Mouse (Mus musculus): ENCODE results near the gene Zfp384. TPM values are rescaled to one million over a fixed set of nuclear protein-coding genes. Genes with fewer than 3 reads are reported as not detected.

The Zfp384 gene
- polyA plus RNA-seq (2015; fragmentation: Nextera tagmentation; extraction: Ambion mirVana) = 16.1 and 17.8 TPM in 2 replicates

- ATAC-seq (replicated peaks; ENCODE audit: low FRiP score) = no peak
- WGBS = 0% methylated on average over 3 of the region's 3 CpGs
- peak within 1 kb of the TSS; percentile 92 for H3K9ac ChIP-seq
- peaks cover 30% of the 10 kb centered on the region for H3K4me1 ChIP-seq
- peak within 1 kb of the TSS; percentile 81 for H3K4me2 ChIP-seq
- H3K9me3 ChIP-seq (replicated peaks) = no peaks in the 10 kb centered on the region
- H3K27me3 ChIP-seq = no peaks in the 10 kb centered on the region
- H3K36me3 ChIP-seq = peaks cover 30% of the 10 kb centered on the region
- H3K27ac ChIP-seq = peak within 1 kb of the TSS; percentile 99
- peak within 1 kb of the TSS; percentile 85 for H3K4me3 ChIP-seq (replicated peaks)
These were observed at the start of gene Zfp384 for GRCm38 (mm10) chr6:125009129-125009180. TSS of gene Zfp384 (plus strand) at chr6:125009145.

DNA sequence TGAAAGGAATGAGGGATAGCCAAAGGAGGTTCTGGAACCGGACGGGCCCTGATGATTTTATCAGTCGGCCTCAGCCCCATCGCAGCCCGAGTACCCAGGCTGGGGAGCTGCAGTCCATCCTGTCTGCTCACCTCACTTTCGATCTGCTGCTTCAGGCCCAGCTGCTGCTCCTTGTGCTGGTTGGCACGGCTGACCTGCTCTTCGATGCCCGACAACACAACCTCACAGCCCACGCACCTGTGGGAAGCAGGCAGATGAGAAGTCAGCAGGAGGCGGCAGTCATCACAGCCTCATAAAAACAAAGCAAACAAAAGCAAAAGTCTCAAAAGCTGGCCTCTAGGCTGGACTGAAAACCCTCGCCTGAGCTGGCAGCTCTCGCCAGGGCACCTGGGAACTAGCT lies 49.0 kb upstream of the Zfp384 start:
- Histone ChIP-seq H3K4me1 (peaks cover 9% of the 10 kb centered on the region), H3K27ac (no peak overlapping the region), H3K9ac (no peak overlapping the region), H3K4me2 (no peak overlapping the region), H3K36me3 (peaks cover 81% of the 10 kb centered on the region), H3K9me3 (replicated peaks) (no peaks in the 10 kb centered on the region), H3K27me3 (no peaks in the 10 kb centered on the region), H3K4me3 (replicated peaks) (no peak overlapping the region)
- no peak for ATAC-seq (replicated peaks; ENCODE audit: low FRiP score)
- 85% methylated on average over 13 of the region's 13 CpGs for WGBS

GRCm38 (mm10) chr6:124961021-124961420 lies 47.9 kb upstream of the Zfp384 start:
- Histone ChIP-seq H3K27ac (no peak overlapping the region), H3K9me3 (replicated peaks) (no peaks in the 10 kb centered on the region), H3K4me3 (replicated peaks) (no peak overlapping the region), H3K27me3 (no peaks in the 10 kb centered on the region), H3K9ac (no peak overlapping the region), H3K4me1 (peaks cover 10% of the 10 kb centered on the region), H3K36me3 (peaks cover 73% of the 10 kb centered on the region), H3K4me2 (no peak overlapping the region)
- ATAC-seq (replicated peaks; ENCODE audit: low FRiP score) = no peak
- 94% methylated on average over 12 of the region's 12 CpGs for WGBS

DNA sequence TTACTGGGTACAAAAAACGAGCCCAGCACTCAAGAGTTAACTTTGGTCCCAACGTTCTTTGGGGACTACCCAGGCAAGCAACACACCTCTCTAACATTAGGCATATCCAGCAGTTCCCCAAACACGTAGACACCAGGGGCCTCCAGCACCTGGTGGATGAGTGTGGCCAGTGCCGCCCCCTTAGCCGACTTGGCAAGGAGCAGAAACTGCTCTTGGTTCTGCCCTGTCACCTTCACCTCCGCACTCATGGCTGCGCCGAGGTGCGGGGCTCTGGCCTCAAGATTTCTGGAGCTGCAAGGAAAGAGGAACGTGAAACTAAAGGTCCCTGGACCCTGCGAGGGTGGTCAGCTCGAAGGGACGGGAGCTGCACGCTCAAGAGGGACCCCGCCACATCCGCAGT lies 44.3 kb upstream of the Zfp384 start:
- Histone ChIP-seq H3K4me3 (replicated peaks) (peak overlapping the region; percentile 72), H3K4me2 (peak overlapping the region; percentile 85), H3K27me3 (no peaks in the 10 kb centered on the region), H3K36me3 (peaks cover 46% of the 10 kb centered on the region), H3K4me1 (peaks cover 17% of the 10 kb centered on the region), H3K27ac (peak overlapping the region; percentile 94), H3K9ac (peak overlapping the region; percentile 95), H3K9me3 (replicated peaks) (no peaks in the 10 kb centered on the region)
- WGBS = 28% methylated on average over 16 of the region's 16 CpGs
- ATAC-seq (replicated peaks; ENCODE audit: low FRiP score) = peak; percentile 31

GRCm38 (mm10) chr6:124965088-124965719 lies 43.7 kb upstream of the Zfp384 start, which contains the start of gene Cops7a:
TSS of gene Cops7a (minus strand) at chr6:124965538.
- Histone ChIP-seq H3K9me3 (replicated peaks) (no peaks in the 10 kb centered on the region), H3K9ac (peak within 1 kb of the TSS; percentile 95), H3K4me3 (replicated peaks) (peak within 1 kb of the TSS; percentile 72), H3K4me2 (peak within 1 kb of the TSS; percentile 85), H3K4me1 (peaks cover 17% of the 10 kb centered on the region), H3K36me3 (peaks cover 40% of the 10 kb centered on the region), H3K27ac (peak within 1 kb of the TSS; percentile 94), H3K27me3 (no peaks in the 10 kb centered on the region)
- under 1% methylated on average over 68 of the region's 68 CpGs for WGBS
- peak; percentile 96 for ATAC-seq (replicated peaks; ENCODE audit: low FRiP score)

DNA sequence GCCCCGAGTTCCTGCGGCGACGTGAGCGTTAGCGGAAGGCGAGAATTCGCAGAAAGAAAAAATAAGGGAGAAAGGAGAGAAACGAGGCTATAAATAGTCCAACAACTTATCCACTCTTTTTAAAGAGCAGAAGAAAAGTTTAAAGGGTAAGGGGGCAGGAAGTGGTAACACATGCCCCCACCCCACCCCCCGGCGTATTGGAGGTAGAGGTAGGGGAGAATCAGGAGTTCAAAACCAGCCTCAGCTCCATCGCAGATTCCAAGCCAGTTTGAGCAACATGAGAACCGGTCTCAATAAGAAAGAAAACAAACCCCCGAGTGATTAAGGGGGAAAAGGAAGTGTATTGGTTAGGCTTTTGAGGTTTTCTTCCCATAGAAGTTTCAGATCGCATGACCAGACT lies 43.2 kb upstream of the Zfp384 start:
- peak overlapping the region; percentile 95 for H3K9ac ChIP-seq
- peaks cover 17% of the 10 kb centered on the region for H3K4me1 ChIP-seq
- H3K4me2 ChIP-seq = peak overlapping the region; percentile 85
- peak overlapping the region; percentile 72 for H3K4me3 ChIP-seq (replicated peaks)
- ATAC-seq (replicated peaks; ENCODE audit: low FRiP score) = no peak
- H3K9me3 ChIP-seq (replicated peaks) = no peaks in the 10 kb centered on the region
- WGBS = 12% methylated on average over 15 of the region's 15 CpGs
- H3K27me3 ChIP-seq = no peaks in the 10 kb centered on the region
- H3K36me3 ChIP-seq = peaks cover 35% of the 10 kb centered on the region
- peak overlapping the region; percentile 94 for H3K27ac ChIP-seq

DNA sequence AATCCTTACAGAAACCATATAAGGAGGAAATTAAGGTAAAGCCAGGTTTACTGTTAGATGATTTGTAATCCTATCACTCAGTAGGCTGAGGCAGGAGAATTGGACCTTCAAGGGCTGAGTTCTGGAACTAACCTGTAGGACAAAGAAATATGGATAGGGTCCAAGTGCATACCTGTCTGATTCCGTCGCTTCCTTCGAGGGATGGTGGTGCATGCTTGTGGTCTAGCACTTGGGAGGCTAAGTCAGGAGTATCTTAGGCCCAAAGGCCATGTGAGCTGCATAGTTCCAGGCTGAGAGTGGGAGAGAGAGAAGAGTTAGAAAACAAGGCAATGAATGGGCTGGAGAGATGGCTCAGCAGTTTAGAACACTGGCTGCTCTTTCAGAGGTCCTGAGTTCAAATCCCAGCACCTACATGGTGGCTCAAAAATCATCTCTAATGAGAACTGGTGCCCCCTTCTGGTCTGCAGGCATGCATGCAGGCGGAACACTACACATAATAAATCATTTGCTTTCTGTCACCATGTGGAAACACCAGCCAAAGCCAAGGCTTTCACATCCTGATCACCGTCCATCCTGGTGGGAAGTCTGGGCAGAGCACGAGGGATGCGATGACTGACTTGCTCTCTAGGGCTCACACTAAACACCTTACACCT lies 42.4 kb upstream of the Zfp384 start:
- H3K4me3 ChIP-seq (replicated peaks) = peak overlapping the region; percentile 72
- H3K4me1 ChIP-seq = peaks cover 17% of the 10 kb centered on the region
- whole genome bisulfite sequencing = 96% methylated on average over 7 of the region's 7 CpGs
- H3K27ac ChIP-seq = no peak overlapping the region
- no peaks in the 10 kb centered on the region for H3K27me3 ChIP-seq
- peaks cover 26% of the 10 kb centered on the region for H3K36me3 ChIP-seq
- H3K9ac ChIP-seq = 0 out of 2 replicates have a peak overlapping the region, but pooled peaks have one; percentile 95
- no peak for ATAC-seq (replicated peaks; ENCODE audit: low FRiP score)
- peak overlapping the region; percentile 85 for H3K4me2 ChIP-seq
- H3K9me3 ChIP-seq (replicated peaks) = no peaks in the 10 kb centered on the region

- Histone ChIP-seq H3K4me3 (replicated peaks) (no peak overlapping the region), H3K36me3 (peaks cover 16% of the 10 kb centered on the region), H3K4me2 (no peak overlapping the region), H3K27me3 (no peaks in the 10 kb centered on the region), H3K4me1 (peaks cover 17% of the 10 kb centered on the region), H3K9ac (no peak overlapping the region), H3K27ac (no peak overlapping the region), H3K9me3 (replicated peaks) (no peaks in the 10 kb centered on the region)
- no peak for ATAC-seq (replicated peaks; ENCODE audit: low FRiP score)
- 74% methylated on average over 4 of the region's 4 CpGs for WGBS
These were observed 41.2 kb upstream of the Zfp384 start for GRCm38 (mm10) chr6:124967766-124968165.

- H3K4me3 ChIP-seq (replicated peaks) = no peak overlapping the region
- H3K36me3 ChIP-seq = no peaks in the 10 kb centered on the region
- H3K27ac ChIP-seq = no peak overlapping the region
- H3K4me1 ChIP-seq = peaks cover 18% of the 10 kb centered on the region
- WGBS = 30% methylated on average over 4 of the region's 4 CpGs
- peaks cover 54% of the 10 kb centered on the region for H3K27me3 ChIP-seq
- H3K9ac ChIP-seq = no peak overlapping the region
- ATAC-seq (replicated peaks; ENCODE audit: low FRiP score) = no peak
- peaks cover 5% of the 10 kb centered on the region; the same call in 1 of the 2 replicates for H3K9me3 ChIP-seq (replicated peaks)
- H3K4me2 ChIP-seq = no peak overlapping the region
These were observed 16.7 kb upstream of the Zfp384 start for GRCm38 (mm10) chr6:124992241-124992640.

DNA sequence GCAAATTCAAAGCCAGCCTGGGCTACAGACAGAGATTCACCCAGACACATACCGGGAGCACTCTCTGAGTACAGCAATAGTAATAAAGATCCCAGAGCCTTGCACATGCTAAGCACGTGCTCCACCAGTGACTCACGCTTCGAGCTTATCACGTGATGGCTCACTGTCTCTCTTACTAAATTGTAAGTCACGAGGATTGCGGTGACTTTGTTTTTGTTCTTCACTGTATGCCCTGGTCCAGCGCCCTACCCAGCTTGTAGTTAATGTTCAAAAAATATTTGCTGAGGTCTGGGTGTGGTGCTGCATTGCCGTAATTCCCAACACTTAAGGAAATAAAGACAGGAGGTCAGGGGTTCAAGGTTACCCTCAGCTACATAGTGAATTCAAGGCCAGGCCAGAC lies 15.6 kb upstream of the Zfp384 start:
- ATAC-seq (replicated peaks; ENCODE audit: low FRiP score) = no peak
- no peak overlapping the region for H3K4me2 ChIP-seq
- peaks cover 65% of the 10 kb centered on the region for H3K27me3 ChIP-seq
- no peak overlapping the region for H3K9ac ChIP-seq
- peaks cover 29% of the 10 kb centered on the region for H3K4me1 ChIP-seq
- no peak overlapping the region for H3K4me3 ChIP-seq (replicated peaks)
- H3K36me3 ChIP-seq = no peaks in the 10 kb centered on the region
- WGBS = 75% methylated on average over 9 of the region's 9 CpGs
- no peak overlapping the region for H3K27ac ChIP-seq
- peaks cover 5% of the 10 kb centered on the region; the same call in 1 of the 2 replicates for H3K9me3 ChIP-seq (replicated peaks)

DNA sequence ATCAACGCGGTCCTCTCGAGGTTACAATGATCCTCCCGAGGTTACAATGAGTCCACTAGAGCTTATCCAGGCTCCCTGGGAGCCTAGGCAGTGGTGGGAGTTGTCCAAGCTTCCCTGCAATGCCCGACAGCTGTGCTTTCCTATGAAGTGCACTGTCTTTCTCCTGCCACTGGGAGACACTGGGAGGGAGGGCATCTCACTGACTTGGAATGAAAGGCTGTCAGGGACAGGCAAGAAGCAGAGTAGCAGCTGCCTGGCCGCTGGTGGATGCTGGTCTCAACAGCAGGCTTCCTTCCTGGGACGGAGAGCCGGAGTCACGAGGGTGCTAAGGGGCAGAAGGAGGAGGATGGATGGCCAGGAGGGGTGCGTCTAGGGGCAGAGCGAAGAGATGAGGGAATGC lies 15.1 kb upstream of the Zfp384 start:
- Histone ChIP-seq H3K9ac (no peak overlapping the region), H3K27me3 (peaks cover 70% of the 10 kb centered on the region), H3K4me3 (replicated peaks) (no peak overlapping the region), H3K36me3 (no peaks in the 10 kb centered on the region), H3K4me2 (peak overlapping the region; percentile 26; the same call in 1 of the 2 replicates), H3K9me3 (replicated peaks) (peaks cover 5% of the 10 kb centered on the region; the same call in 1 of the 2 replicates), H3K4me1 (peaks cover 34% of the 10 kb centered on the region), H3K27ac (no peak overlapping the region)
- 9% methylated on average over 11 of the region's 11 CpGs for WGBS
- ATAC-seq (replicated peaks; ENCODE audit: low FRiP score) = peak; percentile 58

- H3K9ac ChIP-seq = no peak overlapping the region
- no peaks in the 10 kb centered on the region for H3K36me3 ChIP-seq
- peaks cover 34% of the 10 kb centered on the region for H3K4me1 ChIP-seq
- ATAC-seq (replicated peaks; ENCODE audit: low FRiP score) = no peak
- 82% methylated on average over 7 of the region's 7 CpGs for WGBS
- H3K27me3 ChIP-seq = peaks cover 84% of the 10 kb centered on the region
- H3K9me3 ChIP-seq (replicated peaks) = peaks cover 2% of the 10 kb centered on the region; the same call in 1 of the 2 replicates
- no peak overlapping the region for H3K4me3 ChIP-seq (replicated peaks)
- no peak overlapping the region for H3K4me2 ChIP-seq
- H3K27ac ChIP-seq = no peak overlapping the region
These were observed 13.7 kb upstream of the Zfp384 start for GRCm38 (mm10) chr6:124995246-124995645.

Data from kidney, embryonic 15.5 days (tissue).